Mouse (Mus musculus) right cerebral cortex, postnatal 25 days (tissue): ENCODE data around the gene Ikzf3.
A peak's percentile ranks its signal among the peaks of the same experiment; 100 is the strongest.

Experiments
- DNase-seq: peaks from one replicate; pipeline ENCODE4 v3.0.0; 2022

The Ikzf3 gene

DNA sequence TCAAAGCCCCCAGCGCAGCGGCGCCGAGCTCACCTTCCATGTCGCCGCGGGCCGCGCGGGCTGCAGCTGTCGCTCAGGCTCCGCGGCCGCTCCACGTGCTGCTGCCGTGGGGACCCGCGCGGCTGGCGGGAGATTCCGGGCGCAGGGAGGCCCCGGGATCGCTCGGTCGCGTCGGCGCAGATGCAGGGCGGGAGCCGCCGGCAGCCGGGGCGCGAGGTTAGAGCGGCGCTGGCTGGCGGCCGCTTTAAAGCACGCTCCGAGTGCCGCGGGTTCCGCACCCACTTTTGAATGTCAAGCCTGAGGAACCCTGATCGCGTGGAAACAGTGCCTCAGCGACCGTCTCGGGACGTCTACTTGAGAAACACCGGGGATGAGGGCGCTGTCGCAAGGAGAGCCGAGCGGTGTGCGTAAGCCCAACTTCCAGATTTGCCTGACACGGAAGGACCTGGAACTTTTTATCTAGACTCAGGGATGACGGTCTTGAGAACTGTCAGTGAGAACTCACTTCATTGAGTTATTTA lies at the start of gene Ikzf3:
Gene Ikzf3, minus strand, starts transcription at position 321 of the 521 bp plus-strand sequence.
- peak; percentile 24 for DNase-seq

DNA sequence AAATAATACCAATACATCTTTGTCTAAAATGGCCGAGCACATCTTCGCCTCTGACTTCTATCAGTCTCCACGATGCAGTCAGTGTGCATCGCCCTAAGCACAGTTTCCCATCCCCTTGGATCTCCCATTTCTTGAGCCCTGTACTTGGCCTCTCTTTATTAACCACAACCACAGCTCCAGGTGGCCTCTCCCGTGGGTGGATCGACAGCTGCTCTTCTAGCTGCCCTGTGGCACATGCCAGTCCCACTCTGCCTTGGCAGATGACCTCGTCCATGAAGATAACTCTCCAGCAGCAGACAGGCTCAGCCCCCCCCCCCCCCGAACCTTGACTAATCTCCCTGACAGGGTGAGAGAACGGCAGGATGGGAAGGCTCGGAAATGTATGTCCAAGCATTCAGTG lies 49.6 kb upstream of the Ikzf3 start:
- no peak for DNase-seq

DNA sequence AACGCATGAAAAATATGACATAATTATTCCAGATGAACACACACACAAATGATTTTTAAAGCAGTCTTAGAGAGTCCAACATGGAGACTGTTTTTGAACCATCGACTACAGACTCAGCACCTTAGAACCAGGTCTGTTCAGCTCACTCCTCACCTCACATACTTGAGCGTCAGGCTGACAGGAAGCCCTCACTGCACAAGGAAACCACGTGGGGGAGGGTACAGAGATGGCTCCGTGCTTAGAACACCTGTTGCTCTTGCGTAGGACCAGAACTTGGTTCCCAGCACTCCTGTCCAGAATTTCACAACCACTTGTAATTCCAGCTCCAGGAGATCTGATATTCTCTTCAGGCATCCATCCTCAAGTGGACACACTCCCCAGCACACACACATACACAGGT lies 49.2 kb upstream of the Ikzf3 start:
- no peak for DNase-seq

DNA sequence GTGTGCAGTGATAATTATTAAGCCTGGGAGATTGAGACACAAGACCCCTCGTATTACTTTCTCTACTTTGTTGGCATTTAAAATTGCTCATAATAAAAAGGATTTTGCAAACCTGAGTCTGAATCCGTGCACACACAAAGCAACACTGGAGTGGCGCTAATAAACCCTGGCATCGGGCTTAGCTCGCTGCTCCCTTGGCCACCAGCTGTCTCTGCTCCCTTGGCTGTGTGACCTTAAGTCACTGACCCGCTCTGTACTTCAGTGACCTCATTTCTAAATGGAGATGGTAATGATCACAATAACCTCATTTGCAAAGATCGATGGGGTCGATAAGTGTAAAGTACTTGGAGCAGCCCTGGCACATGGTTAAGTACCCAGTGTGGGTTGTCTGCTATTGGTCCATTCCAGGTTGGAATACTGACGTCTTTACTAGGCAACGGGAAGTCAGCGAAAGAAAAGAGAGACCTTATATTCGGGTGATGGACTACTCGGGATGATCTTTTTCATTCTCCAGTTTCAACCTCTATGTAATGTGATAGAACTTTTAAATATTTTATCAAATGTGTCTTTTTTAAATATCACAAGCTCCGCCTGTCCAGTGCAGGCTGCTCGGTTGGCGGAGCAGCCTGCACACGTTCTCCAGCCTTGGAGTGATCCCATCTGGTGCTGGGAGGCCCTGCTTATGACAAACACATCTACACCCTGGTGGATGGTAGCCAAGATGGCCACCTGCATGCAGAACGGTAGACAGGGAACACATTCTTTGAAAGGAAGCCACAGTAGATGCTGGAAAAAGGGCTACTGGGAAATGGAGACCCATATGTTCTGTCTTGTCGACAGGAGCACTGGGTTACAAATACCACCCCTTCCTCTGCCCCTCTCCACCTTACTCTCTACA lies 45.0 kb upstream of the Ikzf3 start:
- DNase-seq: no peak

DNA sequence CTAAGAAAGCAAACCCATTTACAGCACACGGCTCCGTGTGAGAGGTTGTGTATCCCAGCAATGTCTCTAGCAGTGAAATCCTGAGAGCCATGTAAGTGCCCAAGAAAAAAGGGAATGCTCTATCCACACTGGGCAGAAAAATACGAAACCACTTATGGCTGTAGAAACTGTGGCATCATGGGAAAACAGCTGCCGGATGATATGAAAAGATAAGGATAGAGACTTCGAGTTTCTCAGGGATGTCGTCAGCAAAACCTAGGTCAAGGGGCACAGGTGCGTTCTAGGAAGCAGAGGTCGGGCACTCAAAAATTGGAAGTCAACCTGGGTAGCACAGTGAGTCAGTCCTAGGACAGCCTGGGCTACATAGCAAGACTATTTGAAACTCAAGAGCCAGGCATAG lies 43.5 kb upstream of the Ikzf3 start:
- DNase-seq: no peak

DNA sequence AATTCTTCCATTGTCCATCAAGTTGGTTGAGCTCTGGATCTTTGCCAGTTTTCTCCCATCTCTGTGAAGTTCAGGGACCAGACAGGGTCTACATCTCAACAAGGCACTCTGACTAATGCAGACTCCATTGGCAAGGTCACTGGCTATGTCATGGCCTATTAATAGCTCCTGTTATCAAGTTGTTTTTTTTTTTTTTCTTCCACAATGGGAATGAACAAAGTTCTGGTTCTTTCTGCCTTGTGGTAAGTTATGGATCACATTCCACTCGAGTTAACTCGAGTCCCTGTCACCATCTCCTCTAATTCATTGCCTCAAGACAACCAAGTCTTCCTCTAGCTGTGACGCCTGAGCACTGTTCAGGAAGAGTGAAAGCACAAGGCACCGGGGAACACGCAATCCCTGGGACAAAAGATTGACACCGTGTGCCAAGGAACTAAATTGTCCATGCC lies 43.0 kb upstream of the Ikzf3 start:
- no peak for DNase-seq

DNA sequence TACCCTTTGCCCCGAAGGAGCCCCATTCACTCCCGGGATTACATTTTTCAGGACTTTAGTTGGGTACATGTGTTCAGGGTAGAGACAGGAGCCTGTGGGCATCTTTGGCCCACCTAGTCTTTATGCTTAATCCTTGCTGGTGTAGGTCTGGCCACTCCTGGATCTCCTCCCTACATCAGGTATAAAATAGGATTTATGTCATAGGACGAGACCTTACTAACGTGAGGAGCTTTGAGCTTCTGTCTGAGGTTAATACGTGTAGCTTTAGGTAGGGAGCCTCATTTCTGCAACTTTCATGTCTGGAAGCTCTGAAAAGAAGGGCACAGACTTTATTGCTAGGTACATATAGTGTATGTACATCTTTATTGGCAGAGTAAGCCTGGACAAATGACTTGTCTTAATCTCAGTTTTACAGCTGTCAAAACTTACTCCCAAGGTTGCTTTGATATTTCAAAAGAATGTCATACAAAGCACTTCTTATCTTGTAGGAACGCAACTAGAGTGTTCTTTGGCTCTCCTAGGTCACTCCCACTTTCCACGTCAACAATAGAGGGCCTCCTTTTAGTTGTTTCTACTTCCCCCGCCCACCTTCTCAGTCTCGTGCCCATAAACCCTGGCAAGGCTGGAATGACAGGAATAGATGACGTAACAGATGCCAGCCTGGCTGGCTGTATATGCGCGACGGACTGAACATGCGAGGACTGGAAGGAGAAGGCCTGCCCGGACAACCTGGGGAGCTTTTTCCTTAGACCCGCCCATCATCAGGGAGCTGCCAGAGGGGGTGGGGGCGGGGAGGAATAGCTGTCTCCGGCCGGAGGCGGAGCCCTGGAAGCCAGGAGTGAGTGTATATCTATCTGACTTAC lies 42.1 kb upstream of the Ikzf3 start:
- DNase-seq: peak; percentile 46

DNA sequence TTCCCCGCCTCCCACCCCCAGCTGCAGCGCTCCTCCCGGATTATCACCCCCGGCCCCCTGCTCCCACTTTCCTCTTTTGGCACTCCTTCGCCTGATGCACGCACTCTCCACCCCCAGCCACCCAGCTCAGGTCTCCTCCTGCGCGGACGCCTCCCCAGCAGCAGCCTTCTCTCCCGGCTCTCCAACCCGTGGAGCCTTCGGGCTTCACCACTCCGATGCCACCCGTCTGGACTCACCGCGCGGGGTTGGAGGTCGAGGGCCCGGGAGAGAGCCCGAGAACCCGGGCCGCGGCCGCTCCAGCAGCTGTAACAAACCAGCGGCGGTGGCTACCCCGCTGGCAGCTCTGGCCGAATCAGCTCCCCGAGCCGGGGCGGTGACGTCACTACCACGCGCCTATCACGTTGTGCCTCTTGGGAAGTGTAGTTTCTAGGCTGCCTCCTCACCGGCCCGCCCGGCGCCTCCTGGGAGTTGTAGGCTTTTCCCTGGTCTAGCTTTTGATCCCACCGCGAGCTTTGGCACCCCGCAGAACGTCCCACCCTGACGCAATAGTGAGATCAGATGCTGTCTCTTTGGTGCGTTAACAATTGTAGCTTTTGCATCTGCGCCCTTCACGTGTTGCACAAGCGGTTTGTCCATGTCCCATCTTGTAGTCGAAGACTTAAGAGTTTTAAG lies 41.2 kb upstream of the Ikzf3 start, which contains the start of gene Ormdl3:
Gene Ormdl3, minus strand, starts transcription at position 477 of the 672 bp plus-strand sequence.
- DNase-seq: peak; percentile 98

DNA sequence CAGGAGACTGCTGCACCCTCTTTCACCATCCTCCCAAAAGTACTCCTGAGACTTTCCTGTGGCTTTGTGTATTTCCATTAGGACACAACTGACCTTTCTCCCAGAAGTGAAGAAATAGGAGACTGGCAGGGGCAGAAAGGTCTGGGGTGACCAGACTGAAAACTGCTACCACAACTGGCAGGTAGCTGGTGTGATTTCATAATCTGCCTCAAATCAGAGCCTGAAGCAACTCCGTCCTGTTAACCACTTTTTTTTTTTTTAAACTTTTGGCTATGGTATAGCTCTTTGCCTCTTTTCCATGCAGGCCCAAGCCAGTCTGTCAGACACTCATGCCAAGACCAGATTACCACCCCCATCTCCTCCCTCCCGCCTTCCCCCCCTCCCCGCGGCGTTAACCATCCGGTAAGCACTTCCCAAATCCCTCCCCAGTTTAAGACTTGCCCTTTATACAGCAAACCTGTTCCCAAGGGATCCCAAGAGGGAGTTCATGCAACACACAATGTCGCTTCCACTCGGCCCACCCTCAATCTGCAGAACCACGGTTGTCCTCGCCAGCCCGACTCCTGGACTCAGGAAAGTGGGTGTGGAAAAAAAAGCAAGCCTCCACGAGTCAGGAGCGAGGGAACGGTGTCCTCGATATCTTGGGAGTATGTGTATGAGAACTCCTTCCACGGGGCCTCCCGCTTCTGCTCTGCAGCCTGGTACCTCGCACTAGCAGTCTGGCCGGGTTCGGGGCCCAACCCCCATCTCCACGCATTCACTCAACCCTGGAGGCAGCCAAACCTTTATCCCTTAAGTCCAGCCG lies 40.5 kb upstream of the Ikzf3 start:
- DNase-seq: peak; percentile 29

DNA sequence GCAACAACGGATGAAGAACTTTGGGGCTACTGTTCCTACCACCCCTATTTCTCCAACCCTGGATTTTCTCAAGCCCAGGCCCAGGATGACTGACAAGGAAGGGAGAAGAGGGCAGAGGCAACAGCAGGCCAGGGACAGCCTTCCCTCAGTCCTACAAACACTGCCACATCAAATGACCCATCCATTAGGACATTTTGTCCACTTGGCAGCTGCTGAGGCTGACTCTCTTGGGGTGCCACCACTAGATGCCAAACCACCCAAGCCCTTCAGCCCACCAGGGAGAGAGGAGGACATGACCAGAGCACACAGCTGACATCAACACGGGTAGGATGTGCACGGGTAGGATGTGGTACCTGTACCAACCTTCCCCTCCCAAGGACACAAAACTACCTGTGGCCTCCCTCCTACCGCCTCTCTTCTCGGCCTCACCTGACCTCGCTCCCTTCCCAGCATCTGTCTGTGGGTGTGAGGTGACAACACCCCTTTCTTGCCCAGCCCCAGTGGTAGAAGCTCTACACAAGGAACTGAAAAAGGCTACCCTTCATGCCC lies 38.9 kb upstream of the Ikzf3 start:
- no peak for DNase-seq

DNA sequence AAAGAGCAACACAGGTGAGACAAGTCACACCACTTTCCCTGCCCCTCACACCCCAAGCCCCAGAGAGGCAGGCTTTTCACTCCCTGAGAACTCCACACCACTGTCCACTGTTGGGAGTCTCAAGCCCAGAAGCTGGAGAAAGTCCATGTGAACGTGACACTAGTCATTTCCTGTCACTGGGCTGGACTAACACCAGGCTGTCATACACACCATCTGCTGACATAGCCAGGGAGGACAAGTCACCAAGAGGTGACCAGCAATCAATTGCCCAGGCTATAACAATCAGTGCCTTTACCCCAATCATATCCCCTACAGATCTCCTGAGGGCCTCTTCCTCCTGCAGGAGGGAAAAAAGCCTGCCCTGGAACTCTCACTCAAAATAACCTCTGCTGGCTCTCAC lies 38.3 kb upstream of the Ikzf3 start:
- no peak for DNase-seq

DNA sequence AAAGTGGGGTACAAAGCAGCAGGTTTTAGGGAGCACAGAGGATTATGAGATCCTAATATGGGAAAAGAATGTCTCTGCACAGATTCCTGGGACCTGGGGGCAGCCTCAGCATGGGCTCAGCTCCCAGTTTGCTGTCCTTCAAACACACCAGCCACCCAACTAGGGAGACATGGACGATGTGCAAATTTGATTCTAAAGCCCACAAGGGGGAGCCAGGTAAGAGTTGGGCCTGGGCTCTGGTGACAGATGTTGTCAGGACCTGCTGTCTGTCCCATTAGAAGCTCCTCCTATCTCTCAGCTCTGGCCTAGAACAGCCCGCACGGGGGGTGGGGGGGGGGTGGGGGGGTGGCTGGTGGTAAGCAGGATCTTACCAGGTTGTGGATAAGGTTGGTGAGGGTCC lies 37.7 kb upstream of the Ikzf3 start:
- DNase-seq: no peak

DNA sequence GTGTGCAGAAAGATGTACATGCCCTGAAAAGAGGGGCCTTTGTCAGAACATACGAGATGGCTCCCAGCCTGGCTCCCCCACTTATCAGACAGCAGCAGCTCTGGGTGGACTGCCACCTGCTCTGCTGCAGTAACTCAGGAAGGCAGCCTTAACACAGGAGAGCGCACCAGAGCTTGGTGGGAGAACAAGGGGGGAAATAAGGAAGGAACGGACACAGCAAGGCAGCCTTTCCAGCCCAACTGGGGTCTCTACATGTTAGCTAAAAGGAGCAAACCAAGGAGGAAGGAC lies 37.4 kb upstream of the Ikzf3 start:
- no peak for DNase-seq

DNA sequence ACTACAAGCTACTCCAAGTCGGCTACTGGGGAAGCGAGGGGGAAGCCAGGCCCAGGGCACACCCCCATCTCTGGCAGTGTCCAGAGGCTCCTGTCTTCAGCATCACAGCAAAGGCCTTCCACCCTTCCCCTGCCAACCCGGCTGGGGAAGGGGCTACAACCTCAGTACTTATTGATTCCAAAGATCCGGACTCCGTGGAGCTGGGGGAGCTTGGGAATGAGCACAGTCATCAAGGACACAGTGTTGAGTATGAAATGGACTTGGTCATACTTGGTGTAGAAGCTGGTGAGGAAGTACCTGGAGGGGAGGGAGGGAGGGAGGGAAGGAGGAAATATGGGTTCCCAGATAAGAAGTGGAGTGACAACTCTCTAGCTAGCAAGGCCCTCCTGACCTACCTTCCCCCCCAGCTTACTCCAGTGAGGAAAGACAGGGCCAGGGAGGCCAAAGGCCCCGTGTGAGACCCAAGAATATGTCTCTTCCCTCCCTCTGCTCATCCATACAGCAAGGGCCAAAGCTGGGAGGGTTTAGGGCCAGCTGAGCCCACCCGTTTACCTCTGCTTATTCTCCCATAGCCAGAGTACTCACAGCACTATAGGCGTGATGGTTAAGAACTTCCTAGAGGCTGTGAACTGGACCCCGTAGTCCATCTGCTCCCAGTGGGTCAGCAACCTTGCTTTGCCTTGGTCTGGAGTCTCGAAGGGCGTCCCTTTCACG lies 36.9 kb upstream of the Ikzf3 start:
- no peak for DNase-seq

DNA sequence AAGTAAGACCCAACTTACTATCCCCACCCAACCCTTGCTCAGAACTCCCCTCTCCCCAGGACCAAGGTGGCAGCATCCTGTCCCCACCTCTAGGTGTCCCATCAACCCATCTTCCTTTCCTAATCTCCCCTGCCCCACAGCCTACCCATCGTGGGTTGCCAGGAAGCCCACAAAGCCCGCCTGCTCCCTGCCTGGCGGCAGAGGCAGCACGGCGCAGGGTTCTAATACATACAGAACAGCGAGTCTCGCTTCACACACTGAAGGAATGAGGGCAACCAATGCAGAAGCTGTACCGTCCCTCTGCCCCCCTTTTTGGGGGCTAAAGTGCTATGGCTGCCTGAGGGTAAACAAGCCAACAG lies 36.2 kb upstream of the Ikzf3 start:
- DNase-seq: no peak

DNA sequence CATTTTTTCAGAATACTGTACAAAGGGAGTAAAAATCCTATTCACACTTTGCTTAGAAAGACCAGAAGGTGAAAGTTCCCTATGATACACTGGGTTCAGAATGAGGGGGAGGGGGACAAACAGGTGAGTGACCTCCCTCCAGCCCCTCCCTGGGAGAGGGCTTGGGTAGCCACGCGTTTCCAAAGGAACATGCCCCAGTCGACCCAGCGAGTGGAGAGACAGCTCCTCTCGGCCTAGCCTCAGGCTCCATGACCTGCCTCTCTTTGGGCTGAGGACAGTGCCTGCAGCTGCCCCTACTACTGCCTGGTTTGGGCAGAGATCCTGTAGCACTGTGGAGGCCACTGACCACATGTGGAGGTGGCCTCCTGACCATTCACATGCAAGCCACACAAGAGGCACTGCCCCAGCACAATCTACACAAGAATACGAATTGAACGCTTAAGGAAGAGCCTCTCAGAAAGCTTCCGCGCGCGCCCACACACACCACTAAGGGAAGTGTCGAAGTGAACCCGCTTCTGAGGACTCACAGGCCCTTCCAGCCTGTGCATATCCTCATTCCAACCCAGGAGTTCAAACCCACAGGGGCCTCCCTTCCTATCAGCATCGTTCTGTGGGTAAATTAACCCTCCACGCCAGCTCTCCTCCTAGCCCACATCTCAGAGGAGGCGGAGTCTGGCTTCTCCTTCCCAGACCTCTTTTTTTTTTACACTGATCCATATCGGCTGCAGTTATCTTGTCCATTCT lies 35.6 kb upstream of the Ikzf3 start:
- DNase-seq: no peak

DNA sequence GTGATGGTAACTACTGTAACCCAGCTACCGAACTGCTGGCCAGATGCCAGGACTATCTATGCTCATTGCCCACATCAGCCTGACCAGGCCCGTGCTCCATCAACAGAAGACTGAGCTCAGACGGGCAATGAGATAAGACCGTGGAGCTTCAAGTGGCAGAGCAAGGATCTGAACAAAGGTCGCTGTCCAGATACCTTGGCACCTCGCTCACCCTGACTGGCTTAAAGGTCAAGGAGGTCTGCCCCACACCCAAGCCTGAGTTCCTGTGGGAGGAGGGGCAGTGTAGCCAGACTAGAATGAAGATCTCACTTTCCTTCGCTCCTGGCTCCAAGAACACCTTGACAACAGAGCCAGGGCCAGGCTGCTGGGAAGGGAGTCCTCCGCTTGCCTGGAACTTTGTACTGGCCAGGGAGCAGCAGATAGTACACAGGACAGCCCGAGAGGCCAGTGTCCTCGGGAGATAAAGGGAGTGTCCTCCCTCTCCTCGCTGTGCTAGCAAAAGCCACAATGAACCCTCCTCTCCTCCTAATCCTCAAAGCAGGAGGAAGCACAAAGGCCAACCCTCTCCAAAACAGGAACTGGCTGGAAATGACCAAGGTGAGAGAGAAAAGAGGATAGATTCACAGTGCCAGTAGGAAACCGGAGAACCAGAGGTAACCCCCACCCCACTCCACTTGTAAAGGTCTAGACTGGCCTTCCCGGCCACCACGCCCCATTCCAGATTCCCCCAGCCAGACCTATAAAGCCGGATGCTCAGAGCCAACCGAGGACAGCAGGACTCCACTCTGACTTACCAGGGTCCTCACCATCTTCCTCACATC lies 34.7 kb upstream of the Ikzf3 start:
- no peak for DNase-seq

DNA sequence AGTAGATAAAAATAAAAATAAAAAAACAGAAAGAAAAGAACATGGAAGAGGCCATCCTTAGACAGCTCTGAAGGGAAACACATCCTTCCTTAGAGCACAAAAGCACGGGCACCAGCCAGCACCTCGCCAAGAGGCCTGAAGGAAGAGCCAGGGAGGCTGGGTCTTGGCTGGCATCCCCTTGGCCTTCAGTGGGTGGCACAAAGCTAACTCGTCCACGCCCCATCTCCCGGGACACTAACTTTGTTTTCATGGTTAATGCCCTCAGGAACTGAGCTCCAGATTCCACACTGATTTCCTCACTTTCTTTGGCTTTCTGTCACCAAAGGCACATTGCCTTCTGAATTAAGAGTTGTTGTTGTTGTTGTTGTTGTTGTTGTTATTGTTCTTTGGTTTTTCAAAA lies 31.9 kb upstream of the Ikzf3 start:
- DNase-seq: no peak

DNA sequence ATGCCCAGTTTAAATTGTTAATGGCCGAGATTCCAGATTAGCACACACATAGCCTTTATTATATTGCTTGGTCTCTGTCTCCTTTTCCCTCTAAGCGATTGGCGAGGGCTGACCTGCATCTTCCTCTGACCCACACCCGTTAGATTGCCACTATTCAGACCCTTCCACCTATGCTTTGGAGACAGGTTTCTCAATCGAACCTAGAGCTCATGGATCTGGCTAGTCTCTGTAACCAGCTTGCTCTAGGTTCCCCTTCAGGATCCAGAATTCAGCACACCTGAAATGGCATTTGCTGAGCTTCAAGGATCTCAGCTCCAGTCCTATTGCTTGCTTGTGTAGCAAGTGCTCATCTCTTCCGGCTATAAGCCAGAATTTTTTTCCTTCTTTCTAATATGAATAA lies 23.6 kb upstream of the Ikzf3 start:
- no peak for DNase-seq

DNA sequence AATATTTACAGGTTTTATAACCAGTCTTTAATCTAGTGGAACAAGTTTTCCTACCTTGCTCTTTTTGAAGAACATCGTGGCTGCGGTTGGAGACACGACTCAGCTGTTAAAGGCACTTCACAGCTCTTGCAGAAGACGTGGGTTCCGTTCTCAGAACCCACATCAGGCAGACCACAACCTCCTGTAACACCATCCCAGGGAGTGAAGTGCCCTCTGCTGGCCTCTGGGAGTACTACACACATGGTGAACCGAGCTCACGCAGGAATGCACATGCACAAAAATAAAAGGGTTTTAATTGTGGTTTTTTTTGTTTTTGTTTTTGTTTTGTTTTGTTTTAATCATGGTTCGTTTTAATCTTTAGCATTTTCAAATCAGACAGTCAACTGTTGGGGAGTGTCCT lies 22.5 kb upstream of the Ikzf3 start:
- no peak for DNase-seq
